Mouse (Mus musculus) left cerebral cortex, adult 8-10 months (tissue): ENCODE data around the gene Nudt22. TPM values are rescaled to one million over a fixed set of nuclear protein-coding genes. Genes with fewer than 3 reads are reported as not detected.

Source experiments
- DNase-seq, 2 experiments: peaks; one replicate each; pipeline ENCODE4 v3.0.0; 2022; ENCODE audit warnings: low spot score in 2 of 2
- total RNA-seq, 4 experiments: library from RNA; stranded (reverse); gene quantifications; 2 replicates each; pipeline ENCODE4 v1.2.4; 2022

Nudt22 gene
- 10 to 100 TPM; 13.8 to 17.0 (median 16.2) TPM for total RNA-seq

- peak; percentile 71 to 77 for DNase-seq
These were observed at the start of gene Nudt22, which contains the start of gene Trpt1 for GRCm38 (mm10) chr19:6996006-6996405. Gene Nudt22 (minus strand): TSS chr19:6996117. Gene Trpt1 (plus strand): TSS chr19:6996131.

- DNase-seq = no peak
These were observed 48.8 kb upstream of the Nudt22 start for GRCm38 (mm10) chr19:7044706-7045105.

- DNase-seq = no peak
These were observed 48.4 kb upstream of the Nudt22 start for GRCm38 (mm10) chr19:7044279-7044678.

- no peak for DNase-seq
These were observed 45.3 kb upstream of the Nudt22 start for GRCm38 (mm10) chr19:7041171-7041570.

- DNase-seq = no peak
These were observed 44.8 kb upstream of the Nudt22 start for GRCm38 (mm10) chr19:7040637-7041130.

- DNase-seq = peak; percentile 95 to 100
These were observed 44.1 kb upstream of the Nudt22 start, which contains the start of gene Stip1 for GRCm38 (mm10) chr19:7039841-7040636. Gene Stip1 (minus strand): TSS chr19:7039967.

GRCm38 (mm10) chr19:7039088-7039720 is 43.3 kb upstream of the Nudt22 start:
- DNase-seq = peak; percentile 41 to 65

- DNase-seq = no peak
These were observed 38.1 kb upstream of the Nudt22 start for GRCm38 (mm10) chr19:7034006-7034405.

GRCm38 (mm10) chr19:7029531-7029930 is 33.6 kb upstream of the Nudt22 start:
- DNase-seq = peak in 1 of 2 experiments; percentile 85

GRCm38 (mm10) chr19:7020224-7020641 is 24.3 kb upstream of the Nudt22 start:
- DNase-seq = no peak

- DNase-seq = no peak
These were observed 23.3 kb upstream of the Nudt22 start, which contains the start of gene Fermt3 for GRCm38 (mm10) chr19:7019191-7019590. Gene Fermt3 (minus strand): TSS chr19:7019469.

- DNase-seq = no peak
These were observed 22.6 kb upstream of the Nudt22 start for GRCm38 (mm10) chr19:7018546-7018945.

- no peak for DNase-seq
These were observed 21.9 kb upstream of the Nudt22 start for GRCm38 (mm10) chr19:7017541-7018457.

- DNase-seq = no peak
These were observed 18.7 kb upstream of the Nudt22 start for GRCm38 (mm10) chr19:7014481-7015135.

GRCm38 (mm10) chr19:7013984-7014383 is 18.1 kb upstream of the Nudt22 start:
- DNase-seq = no peak

- DNase-seq = no peak
These were observed 16.5 kb upstream of the Nudt22 start for GRCm38 (mm10) chr19:7012426-7012825.

GRCm38 (mm10) chr19:7006892-7007593 is 11.1 kb upstream of the Nudt22 start:
- DNase-seq = no peak

- no peak for DNase-seq
These were observed 3.6 kb upstream of the Nudt22 start for GRCm38 (mm10) chr19:6999360-7000063.

- peak in 1 of 2 experiments; percentile 11 for DNase-seq
These were observed 1.9 kb upstream of the Nudt22 start for GRCm38 (mm10) chr19:6997721-6998290.
